23 mouse cellular contexts compared by ENCODE assay signal in the genomic region with DNA sequence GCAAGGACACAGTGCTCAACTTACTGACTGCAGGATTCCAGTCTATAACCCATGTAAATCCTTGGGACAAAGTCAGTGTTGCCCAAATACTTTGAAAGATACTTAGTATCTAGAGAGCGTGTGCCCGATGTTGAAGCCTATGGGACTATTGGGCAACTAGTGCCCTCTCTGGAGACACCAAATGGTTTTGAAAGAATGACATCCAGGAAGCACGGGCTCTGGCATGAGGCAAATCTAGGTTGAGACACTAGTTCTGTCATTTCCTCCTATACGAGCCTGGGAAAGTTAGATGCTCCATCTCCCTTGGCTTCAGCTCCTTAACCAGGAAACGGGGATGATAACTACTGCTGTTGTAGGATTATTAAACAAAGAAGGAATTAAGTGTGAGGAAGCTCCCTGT.
A peak's percentile ranks its signal among the peaks of the same experiment; 100 is the strongest.
DNase-seq lines count a peak whose midpoint lies in the region; ATAC-seq and TF ChIP-seq lines count a peak whose summit lies in the region.
"Had no signal": no experiment of that assay in that cellular context is flagged by ENCODE, and none has a peak within 500 bp of the region (broad histone marks: within the 10 kb centered on the region; RNA-seq: fewer than 3 reads in every experiment).

No protein-coding gene starts in this region.

- H3K4me2 ChIP-seq in heart, embryonic 14.5 days (ENCODE audit: low read length) = no peak overlapping the region
- H3K4me2 ChIP-seq: forebrain, embryonic 13.5 days; hindbrain, embryonic 13.5 days had no signal

- H3K9me3 ChIP-seq in heart, embryonic 14.5 days (ENCODE audit: control insufficient read depth, low read length) = peaks cover 4% of the 10 kb centered on the region; the same call in 1 of the 2 replicates
- H3K9me3 ChIP-seq: forebrain, embryonic 10.5 days; forebrain, embryonic 13.5 days; hindbrain, embryonic 13.5 days had no signal

- ATAC-seq in heart, embryonic 14.5 days (ENCODE audit: insufficient number of reproducible peaks, insufficient read depth, low FRiP score, low read depth) = no peak
- peak; percentile 77 for ATAC-seq in granulocyte monocyte progenitor cell, adult 5-6 weeks (replicated peaks; ENCODE audit: poor library complexity, severe bottlenecking)
- ATAC-seq in megakaryocyte progenitor cell, adult 5-6 weeks (replicated peaks; ENCODE audit: poor library complexity) = peak; percentile 73
- ATAC-seq: activated CD4-positive, CD25-positive, alpha-beta regulatory T cell, adult 4 months; forebrain, embryonic 13.5 days; forebrain, embryonic 16.5 days; hindbrain, postnatal 0 days; inflammation-experienced regulatory T-cells, adult 6 months; intestine, embryonic 16.5 days had no signal

- H3K27ac ChIP-seq in gastrocnemius, adult 2 months = 0 out of 2 replicates have a peak overlapping the region, but pooled peaks have one; percentile 12
- 0 out of 4 replicates have a peak overlapping the region, but pooled peaks of 1 of the 2 experiments have one; percentile 93 for H3K27ac ChIP-seq in heart, embryonic 14.5 days (replicated peaks in 1 of 2; ENCODE audit: control insufficient read depth in 1 of 2, insufficient read depth in 1 of 2, low read depth in 2 of 2, low read length in 2 of 2)
- H3K27ac ChIP-seq: forebrain, embryonic 10.5 days; forebrain, embryonic 13.5 days; hindbrain, embryonic 10.5 days; hindbrain, embryonic 13.5 days; hindbrain, postnatal 0 days had no signal

- 0 out of 2 replicates have a peak overlapping the region, but pooled peaks have one; percentile 11 for H3K9ac ChIP-seq in heart, embryonic 14.5 days (ENCODE audit: low read length)
- H3K9ac ChIP-seq: forebrain, embryonic 13.5 days; hindbrain, embryonic 13.5 days had no signal

- DNase-seq in gastrocnemius, adult 2 months = no peak
- DNase-seq in gastrocnemius, adult 8-10 months (ENCODE audit: low spot score in 2 of 2) = no peak
- DNase-seq in heart, postnatal 4 days = no peak
- DNase-seq in spleen, adult 12 weeks (ENCODE audit: low spot score) = no peak
- DNase-seq: adrenal gland, postnatal 25 days; cerebellum, adult 18-20 months; cerebellum, adult 9-10 months; cerebellum, postnatal 14 days; gastrocnemius, postnatal 25 days; kidney, adult 18-20 months; kidney, adult 9 months had no signal

- 76% methylated on average over 5 of the region's 5 CpGs for WGBS in heart, embryonic 14.5 days

- peaks cover 13 to 59% of the 10 kb centered on the region in 2 experiments for H3K4me1 ChIP-seq in heart, embryonic 14.5 days (ENCODE audit: control insufficient read depth in 2 of 2, insufficient read depth in 2 of 2, low read length in 2 of 2)

- no peak for TF ChIP-seq CTCF in gastrocnemius, adult 2 months (IDR thresholded peaks at IDR 0.05)

- H3K4me3 ChIP-seq in gastrocnemius, adult 2 months = no peak overlapping the region
- H3K4me3 ChIP-seq in heart, embryonic 14.5 days (ENCODE audit: control insufficient read depth in 1 of 2, insufficient read depth in 1 of 2, low read depth in 1 of 2, low read length in 2 of 2) = no peak overlapping the region
- H3K4me3 ChIP-seq: forebrain, embryonic 10.5 days; forebrain, embryonic 13.5 days; hindbrain, embryonic 10.5 days; hindbrain, embryonic 13.5 days had no signal

- intact Hi-C loops in gastrocnemius, adult 2 months (cut with DNase I) = no loop called here

- no peaks in the 10 kb centered on the region for H3K27me3 ChIP-seq in heart, embryonic 14.5 days (ENCODE audit: control insufficient read depth, insufficient read depth, low read length)
- H3K27me3 ChIP-seq: forebrain, embryonic 13.5 days; hindbrain, embryonic 13.5 days had no signal

- peaks cover 9% of the 10 kb centered on the region for H3K36me3 ChIP-seq in heart, embryonic 14.5 days (ENCODE audit: control insufficient read depth, insufficient read depth, low read length)
- H3K36me3 ChIP-seq: hindbrain, embryonic 13.5 days had no signal
